Mouse (Mus musculus) E14TG2a.4 (cell line): ENCODE measurements at regions not wholly inside any gene's neighbourhood (a gene's known extent, or its start where the extent isn't known, plus 50 kb on each side); places are given as distances from the start of the nearest gene placed in this dataset.

Experiments
- CTCF ChIP-seq: conservative IDR thresholded peaks from 2 replicates; pipeline ENCODE4 v1.5.1; 2014; ENCODE audit warnings: low read length
- NANOG ChIP-seq: IDR thresholded peaks from 2 replicates; pipeline ENCODE4 v1.6.1; 2014; ENCODE audit warnings: borderline replicate concordance, low read length, mixed read lengths

- TF ChIP-seq CTCF (no peak), NANOG (no peak)
These were observed 461.8 kb upstream of the Agtr1b start for GRCm38 (mm10) chr3:20828811-20829210.
